Mouse (Mus musculus): ENCODE measurements around the gene Ankrd28. TPM values are rescaled to one million over a fixed set of nuclear protein-coding genes. Genes with fewer than 3 reads are reported as not detected.

Ankrd28 gene
- total RNA-seq, 1 experiment from 2014 or later = 9.9 TPM

- no peak for ATAC-seq (replicated peaks; ENCODE audit: insufficient number of reproducible peaks, low FRiP score, low TSS enrichment, poor library complexity, severe bottlenecking)
These were observed 95.6 kb downstream of the Ankrd28 start for GRCm38 (mm10) chr14:31734811-31735210.

GRCm38 (mm10) chr14:31727522-31727921, 102.9 kb downstream of the Ankrd28 start:
- no peak for ATAC-seq (replicated peaks; ENCODE audit: insufficient number of reproducible peaks, low FRiP score, low TSS enrichment, poor library complexity, severe bottlenecking)

GRCm38 (mm10) chr14:31722746-31723145, 107.7 kb downstream of the Ankrd28 start:
- no peak for ATAC-seq (replicated peaks; ENCODE audit: insufficient number of reproducible peaks, low FRiP score, low TSS enrichment, poor library complexity, severe bottlenecking)

GRCm38 (mm10) chr14:31721256-31721655, 109.2 kb downstream of the Ankrd28 start:
- ATAC-seq (replicated peaks; ENCODE audit: insufficient number of reproducible peaks, low FRiP score, low TSS enrichment, poor library complexity, severe bottlenecking) = no peak

- no peak for ATAC-seq (replicated peaks; ENCODE audit: insufficient number of reproducible peaks, low FRiP score, low TSS enrichment, poor library complexity, severe bottlenecking)
These were observed 112.1 kb downstream of the Ankrd28 start for GRCm38 (mm10) chr14:31718332-31718731.

GRCm38 (mm10) chr14:31717360-31717759, 113.1 kb downstream of the Ankrd28 start:
- ATAC-seq (replicated peaks; ENCODE audit: insufficient number of reproducible peaks, low FRiP score, low TSS enrichment, poor library complexity, severe bottlenecking) = no peak

- no peak for ATAC-seq (replicated peaks; ENCODE audit: insufficient number of reproducible peaks, low FRiP score, low TSS enrichment, poor library complexity, severe bottlenecking)
These were observed 114.8 kb downstream of the Ankrd28 start for GRCm38 (mm10) chr14:31715669-31716068.

GRCm38 (mm10) chr14:31709343-31709742, 121.1 kb downstream of the Ankrd28 start:
- ATAC-seq (replicated peaks; ENCODE audit: insufficient number of reproducible peaks, low FRiP score, low TSS enrichment, poor library complexity, severe bottlenecking) = no peak

- ATAC-seq (replicated peaks; ENCODE audit: insufficient number of reproducible peaks, low FRiP score, low TSS enrichment, poor library complexity, severe bottlenecking) = no peak
These were observed 130.1 kb downstream of the Ankrd28 start for GRCm38 (mm10) chr14:31700376-31700775.

- ATAC-seq (replicated peaks; ENCODE audit: insufficient number of reproducible peaks, low FRiP score, low TSS enrichment, poor library complexity, severe bottlenecking) = no peak
These were observed 132.7 kb downstream of the Ankrd28 start for GRCm38 (mm10) chr14:31697755-31698154.

GRCm38 (mm10) chr14:31697346-31697745, 133.1 kb downstream of the Ankrd28 start:
- no peak for ATAC-seq (replicated peaks; ENCODE audit: insufficient number of reproducible peaks, low FRiP score, low TSS enrichment, poor library complexity, severe bottlenecking)

- no peak for ATAC-seq (replicated peaks; ENCODE audit: insufficient number of reproducible peaks, low FRiP score, low TSS enrichment, poor library complexity, severe bottlenecking)
These were observed 133.5 kb downstream of the Ankrd28 start for GRCm38 (mm10) chr14:31696985-31697303.

- peak; percentile 73; the same call in 1 of the 2 replicates for ATAC-seq (replicated peaks; ENCODE audit: insufficient number of reproducible peaks, low FRiP score, low TSS enrichment, poor library complexity, severe bottlenecking)
These were observed 134.1 kb downstream of the Ankrd28 start for GRCm38 (mm10) chr14:31696206-31696984.

GRCm38 (mm10) chr14:31692536-31692935, 137.9 kb downstream of the Ankrd28 start:
- ATAC-seq (replicated peaks; ENCODE audit: insufficient number of reproducible peaks, low FRiP score, low TSS enrichment, poor library complexity, severe bottlenecking) = no peak

- no peak for ATAC-seq (replicated peaks; ENCODE audit: insufficient number of reproducible peaks, low FRiP score, low TSS enrichment, poor library complexity, severe bottlenecking)
These were observed 144.2 kb downstream of the Ankrd28 start for GRCm38 (mm10) chr14:31686231-31686630.

GRCm38 (mm10) chr14:31685680-31686079, 144.8 kb downstream of the Ankrd28 start:
- peak; percentile 78 for ATAC-seq (replicated peaks; ENCODE audit: insufficient number of reproducible peaks, low FRiP score, low TSS enrichment, poor library complexity, severe bottlenecking)

GRCm38 (mm10) chr14:31684343-31685040, 146.0 kb downstream of the Ankrd28 start:
- peak; percentile 43; the same call in 1 of the 2 replicates for ATAC-seq (replicated peaks; ENCODE audit: insufficient number of reproducible peaks, low FRiP score, low TSS enrichment, poor library complexity, severe bottlenecking)

- no peak for ATAC-seq (replicated peaks; ENCODE audit: insufficient number of reproducible peaks, low FRiP score, low TSS enrichment, poor library complexity, severe bottlenecking)
These were observed 146.8 kb downstream of the Ankrd28 start for GRCm38 (mm10) chr14:31683610-31684009.

- ATAC-seq (replicated peaks; ENCODE audit: insufficient number of reproducible peaks, low FRiP score, low TSS enrichment, poor library complexity, severe bottlenecking) = no peak
These were observed 148.4 kb downstream of the Ankrd28 start for GRCm38 (mm10) chr14:31681931-31682555.

GRCm38 (mm10) chr14:31681291-31681690, 149.2 kb downstream of the Ankrd28 start:
- no peak for ATAC-seq (replicated peaks; ENCODE audit: insufficient number of reproducible peaks, low FRiP score, low TSS enrichment, poor library complexity, severe bottlenecking)

Measured in monocyte, adult 5-6 weeks (primary cell).